Mouse (Mus musculus): Measurements from ENCODE around the gene Trim28. TPM values are rescaled to one million over a fixed set of nuclear protein-coding genes. Genes with fewer than 3 reads are reported as not detected.

The Trim28 gene
- polyA plus RNA-seq, 1 experiment from 2014 or later = 480 TPM

DNA sequence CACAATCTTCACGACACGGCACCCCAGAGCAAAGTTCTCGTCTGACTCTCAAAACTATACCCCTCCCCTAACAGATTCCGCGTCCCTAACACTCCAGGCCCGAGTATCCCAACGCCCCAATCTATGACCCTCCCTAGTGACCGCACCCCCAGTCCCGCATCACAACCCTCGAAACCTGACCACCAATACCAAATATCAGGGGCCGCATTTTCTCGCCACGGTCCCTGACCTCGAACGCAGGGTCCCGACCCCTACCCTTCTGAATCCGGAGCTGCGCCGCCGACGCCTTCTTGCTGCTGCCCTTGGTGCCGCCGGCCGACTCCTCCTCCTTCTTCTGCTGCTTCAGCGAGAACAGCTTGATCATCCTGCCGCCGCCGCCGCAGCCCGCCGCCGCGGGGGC lies 38.5 kb downstream of the Trim28 start:
- no peaks in the 10 kb centered on the region for H3K9me3 ChIP-seq
- no peak for ATAC-seq (ENCODE audit: insufficient number of reproducible peaks, insufficient read depth, low FRiP score, low TSS enrichment)
- peak overlapping the region; percentile 81 for H3K4me3 ChIP-seq
- peaks cover 30% of the 10 kb centered on the region for H3K36me3 ChIP-seq
- H3K4me1 ChIP-seq = peaks cover 33% of the 10 kb centered on the region
- peak overlapping the region; percentile 100 for H3K27ac ChIP-seq
- peak overlapping the region; percentile 92 for H3K9ac ChIP-seq
- peaks cover 20% of the 10 kb centered on the region for H3K27me3 ChIP-seq
- under 1% methylated on average over 32 of the region's 33 CpGs for WGBS
- H3K4me2 ChIP-seq (replicated peaks) = peak overlapping the region; percentile 90

DNA sequence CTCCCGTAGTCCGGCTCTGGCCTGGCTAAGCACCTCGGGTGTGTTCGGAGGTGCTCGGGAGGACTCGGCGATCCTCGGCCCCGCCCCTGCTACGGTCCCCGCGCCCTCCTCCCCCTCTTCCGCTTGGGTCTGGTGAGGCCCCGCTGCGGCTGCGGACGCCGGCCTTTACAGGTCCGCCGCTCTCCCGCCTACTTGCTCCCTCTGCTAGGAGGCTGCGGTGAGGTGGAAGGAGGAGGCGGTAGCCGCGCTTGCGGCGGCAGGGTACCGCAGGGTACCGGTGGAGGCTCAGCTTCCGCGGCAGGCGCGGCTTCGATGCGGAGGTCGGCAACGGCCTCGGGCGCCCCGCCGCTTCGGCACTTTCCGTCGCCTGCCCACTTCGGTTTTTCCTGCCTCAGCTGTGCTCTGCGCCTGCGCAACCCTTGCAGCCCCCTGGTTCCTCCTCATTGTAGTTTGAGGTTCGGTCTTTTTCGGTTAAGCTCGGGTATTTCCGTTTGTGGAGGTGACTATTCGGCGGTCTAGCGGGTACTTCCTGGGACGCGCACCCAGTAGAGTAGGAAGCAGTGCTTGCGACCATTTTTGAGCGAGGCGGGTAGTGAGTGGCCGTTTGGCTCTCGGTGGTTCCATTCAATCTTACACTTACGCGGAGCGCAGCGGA lies 39.1 kb downstream of the Trim28 start, which contains the start of gene Ube2m:
Gene Ube2m (minus strand): TSS at position 375 of the 655 bp plus-strand sequence.
- Histone ChIP-seq H3K4me2 (replicated peaks) (peak within 1 kb of the TSS; percentile 90), H3K27me3 (peaks cover 26% of the 10 kb centered on the region), H3K27ac (peak within 1 kb of the TSS; percentile 100), H3K9me3 (peaks cover 4% of the 10 kb centered on the region; the same call in 1 of the 2 replicates), H3K9ac (peak within 1 kb of the TSS; percentile 92), H3K4me1 (peaks cover 33% of the 10 kb centered on the region), H3K36me3 (peaks cover 23% of the 10 kb centered on the region), H3K4me3 (peak within 1 kb of the TSS; percentile 81)
- peak; percentile 85 for ATAC-seq (ENCODE audit: insufficient number of reproducible peaks, insufficient read depth, low FRiP score, low TSS enrichment)
- WGBS = under 1% methylated on average over 63 of the region's 65 CpGs

DNA sequence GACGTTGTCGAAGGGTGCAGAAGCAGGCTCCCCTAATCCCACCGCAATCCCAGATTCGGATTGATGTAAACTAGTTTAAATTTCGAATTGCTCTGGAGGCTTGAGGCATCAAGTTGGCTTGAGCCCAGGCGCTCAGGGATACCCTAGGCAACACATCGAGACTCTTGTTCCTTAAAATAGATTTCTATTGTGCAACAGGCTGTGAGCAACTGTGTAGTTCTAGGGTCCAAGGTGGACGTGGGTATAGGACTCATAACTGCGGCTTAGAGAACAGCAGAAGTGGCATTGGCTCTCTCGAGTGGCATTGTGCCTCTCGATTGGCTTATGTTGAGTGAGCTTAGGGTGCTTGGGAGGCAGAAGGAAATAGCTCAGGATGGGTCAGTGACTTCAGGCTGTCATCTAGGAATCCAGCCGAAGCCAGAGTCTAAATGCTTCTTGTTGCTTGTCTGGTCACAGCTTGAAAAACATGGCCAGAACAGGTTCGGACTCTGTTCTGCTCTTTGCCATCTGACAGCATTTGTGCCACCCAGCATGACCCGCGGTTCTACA lies 39.8 kb downstream of the Trim28 start:
- 24% methylated on average over 15 of the region's 15 CpGs for WGBS
- Histone ChIP-seq H3K27ac (peak overlapping the region; percentile 100), H3K36me3 (peaks cover 18% of the 10 kb centered on the region), H3K4me3 (peak overlapping the region; percentile 81), H3K27me3 (peaks cover 33% of the 10 kb centered on the region), H3K4me2 (replicated peaks) (peak overlapping the region; percentile 90), H3K4me1 (peaks cover 33% of the 10 kb centered on the region), H3K9ac (peak overlapping the region; percentile 92), H3K9me3 (peaks cover 6% of the 10 kb centered on the region; the same call in 1 of the 2 replicates)
- no peak for ATAC-seq (ENCODE audit: insufficient number of reproducible peaks, insufficient read depth, low FRiP score, low TSS enrichment)

DNA sequence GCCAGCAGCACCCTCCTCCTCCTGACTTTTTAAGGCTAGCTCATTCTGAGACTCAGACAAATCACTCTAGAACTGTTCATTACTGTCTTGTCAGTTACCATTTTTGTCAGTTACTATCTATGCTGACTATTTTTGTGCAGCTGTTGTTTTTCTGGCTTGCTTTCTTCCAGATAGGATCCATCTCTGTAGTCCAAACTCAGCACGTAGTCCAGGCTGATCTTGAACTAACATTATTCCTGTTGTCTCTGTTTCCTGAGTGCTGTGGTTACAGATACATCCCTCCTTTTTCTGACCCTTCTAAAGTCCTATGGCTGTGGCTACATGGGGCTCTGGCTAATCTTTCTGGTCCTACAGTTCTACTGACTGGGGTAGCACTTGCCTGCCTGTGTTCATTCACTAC lies 40.3 kb downstream of the Trim28 start:
- Histone ChIP-seq H3K27ac (no peak overlapping the region), H3K4me2 (replicated peaks) (peak overlapping the region; percentile 90), H3K4me1 (peaks cover 32% of the 10 kb centered on the region), H3K9ac (peak overlapping the region; percentile 92), H3K4me3 (peak overlapping the region; percentile 81), H3K9me3 (peaks cover 6% of the 10 kb centered on the region; the same call in 1 of the 2 replicates), H3K27me3 (peaks cover 38% of the 10 kb centered on the region), H3K36me3 (peaks cover 18% of the 10 kb centered on the region)
- no peak for ATAC-seq (ENCODE audit: insufficient number of reproducible peaks, insufficient read depth, low FRiP score, low TSS enrichment)
- WGBS = 94% methylated on average over 1 of the region's 1 CpGs

DNA sequence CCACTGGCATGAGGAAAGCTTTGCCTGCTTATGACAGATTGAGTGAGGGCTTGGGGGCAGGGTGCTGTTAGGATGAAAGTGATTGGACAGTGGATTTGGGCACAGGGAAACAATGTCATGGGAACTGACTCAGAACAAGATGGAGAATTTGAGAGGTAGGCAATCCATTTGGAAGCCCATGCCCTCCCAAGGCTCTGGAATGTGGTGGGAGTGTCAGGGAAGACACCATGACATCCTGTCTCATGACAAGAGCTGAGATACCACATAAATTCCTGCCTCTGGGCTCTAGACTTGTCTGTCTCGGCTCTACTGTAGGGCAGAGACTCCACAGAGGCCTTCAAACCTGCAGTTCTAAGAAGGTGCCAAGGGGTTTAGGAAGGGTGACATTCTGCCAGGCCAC lies 42.3 kb downstream of the Trim28 start:
- Histone ChIP-seq H3K4me3 (no peak overlapping the region), H3K27me3 (peaks cover 50% of the 10 kb centered on the region), H3K36me3 (peaks cover 2% of the 10 kb centered on the region), H3K27ac (no peak overlapping the region), H3K4me2 (replicated peaks) (no peak overlapping the region), H3K4me1 (peaks cover 23% of the 10 kb centered on the region; the same call in 1 of the 2 replicates), H3K9ac (no peak overlapping the region), H3K9me3 (peaks cover 6% of the 10 kb centered on the region; the same call in 1 of the 2 replicates)
- ATAC-seq (ENCODE audit: insufficient number of reproducible peaks, insufficient read depth, low FRiP score, low TSS enrichment) = no peak
- 67% methylated on average over 1 of the region's 1 CpGs for WGBS

DNA sequence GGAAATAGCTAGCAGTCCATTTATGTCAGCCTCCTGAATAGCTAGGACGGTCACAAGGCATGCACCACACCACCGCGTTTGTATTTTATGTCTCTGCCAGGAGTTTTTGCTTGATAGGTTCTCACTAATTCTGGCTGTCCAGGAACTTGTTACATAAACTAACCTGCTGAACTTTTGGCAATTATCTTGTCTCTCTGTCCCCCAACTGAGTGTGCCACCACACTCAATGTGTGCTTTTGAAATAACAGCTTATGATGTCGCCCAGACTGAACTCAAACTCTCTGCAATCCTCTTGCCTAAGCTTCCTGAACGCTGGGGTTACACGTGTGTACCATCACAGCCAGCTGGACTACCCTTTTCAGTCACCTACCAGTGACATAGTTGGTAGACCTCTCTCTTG lies 43.6 kb downstream of the Trim28 start:
- Histone ChIP-seq H3K27ac (no peak overlapping the region), H3K9me3 (peaks cover 6% of the 10 kb centered on the region; the same call in 1 of the 2 replicates), H3K27me3 (peaks cover 50% of the 10 kb centered on the region), H3K4me2 (replicated peaks) (no peak overlapping the region), H3K9ac (no peak overlapping the region), H3K36me3 (no peaks in the 10 kb centered on the region), H3K4me3 (no peak overlapping the region), H3K4me1 (peaks cover 17% of the 10 kb centered on the region; the same call in 1 of the 2 replicates)
- no peak for ATAC-seq (ENCODE audit: insufficient number of reproducible peaks, insufficient read depth, low FRiP score, low TSS enrichment)
- WGBS = 72% methylated on average over 6 of the region's 6 CpGs

DNA sequence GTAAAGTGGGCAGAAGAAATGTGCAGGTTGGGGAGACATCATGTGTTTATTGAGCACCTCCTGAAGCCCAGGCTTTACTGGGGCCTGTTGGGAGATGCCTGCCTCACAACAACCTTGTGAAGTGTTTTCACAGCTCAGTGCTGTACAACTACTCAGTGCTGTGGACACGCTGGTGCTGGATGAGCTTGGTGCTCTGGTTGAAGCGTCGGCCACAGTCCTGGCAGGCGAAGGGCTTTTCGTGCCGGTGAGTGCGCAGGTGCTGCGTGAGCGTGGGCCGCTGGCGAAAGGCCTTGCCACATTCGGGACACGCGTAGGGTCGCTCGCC lies 44.2 kb downstream of the Trim28 start:
- Histone ChIP-seq H3K9me3 (peaks cover 6% of the 10 kb centered on the region; the same call in 1 of the 2 replicates), H3K4me3 (peak overlapping the region; percentile 49), H3K9ac (0 out of 2 replicates have a peak overlapping the region, but pooled peaks have one; percentile 61), H3K27ac (no peak overlapping the region), H3K4me2 (replicated peaks) (peak overlapping the region; percentile 83), H3K27me3 (peaks cover 50% of the 10 kb centered on the region), H3K4me1 (peaks cover 17% of the 10 kb centered on the region; the same call in 1 of the 2 replicates), H3K36me3 (no peaks in the 10 kb centered on the region)
- ATAC-seq (ENCODE audit: insufficient number of reproducible peaks, insufficient read depth, low FRiP score, low TSS enrichment) = no peak
- 44% methylated on average over 16 of the region's 16 CpGs for WGBS

DNA sequence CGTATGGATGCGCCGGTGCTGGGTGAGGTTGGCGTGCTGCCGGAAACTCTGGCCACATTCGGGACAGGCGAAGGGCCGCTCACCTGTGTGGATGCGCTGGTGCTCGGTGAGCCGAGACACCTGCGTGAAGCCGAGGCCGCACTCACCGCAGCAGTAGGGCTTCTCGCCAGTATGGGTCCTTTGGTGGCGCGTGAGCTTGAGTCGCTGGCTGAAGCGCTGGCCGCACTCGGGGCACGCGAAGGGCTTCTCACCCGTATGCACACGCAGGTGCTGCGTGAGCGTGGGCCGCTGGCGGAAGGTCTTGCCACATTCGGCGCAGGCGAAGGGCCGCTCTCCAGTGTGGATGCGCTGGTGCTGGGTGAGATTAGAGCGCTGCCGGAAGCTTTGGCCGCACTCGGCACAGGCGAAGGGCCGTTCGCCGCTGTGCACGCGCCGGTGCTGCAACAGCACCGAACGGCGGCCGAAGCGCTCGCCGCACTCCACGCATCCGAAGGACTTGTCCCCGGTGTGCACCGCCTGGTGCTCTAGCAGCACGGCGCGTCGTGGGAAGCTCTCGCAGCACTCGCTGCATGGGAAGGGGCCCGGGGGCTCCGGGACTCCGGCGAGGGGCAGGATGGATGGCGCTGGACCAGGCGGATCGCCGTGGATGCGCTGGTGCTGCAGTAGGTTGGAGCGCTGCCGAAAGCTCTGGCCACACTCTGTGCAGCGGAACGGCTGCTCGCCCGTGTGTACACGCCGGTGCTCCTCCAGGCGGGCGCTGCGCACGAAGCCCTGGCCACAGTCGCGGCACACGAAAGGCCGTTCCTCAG lies 44.7 kb downstream of the Trim28 start:
- Histone ChIP-seq H3K4me1 (peaks cover 16% of the 10 kb centered on the region; the same call in 1 of the 2 replicates), H3K36me3 (no peaks in the 10 kb centered on the region), H3K9ac (peak overlapping the region; percentile 61), H3K27me3 (peaks cover 50% of the 10 kb centered on the region), H3K27ac (no peak overlapping the region), H3K4me3 (peak overlapping the region; percentile 49), H3K4me2 (replicated peaks) (peak overlapping the region; percentile 83), H3K9me3 (peaks cover 6% of the 10 kb centered on the region; the same call in 1 of the 2 replicates)
- 3% methylated on average over 88 of the region's 88 CpGs for WGBS
- ATAC-seq (ENCODE audit: insufficient number of reproducible peaks, insufficient read depth, low FRiP score, low TSS enrichment) = 0 out of 2 replicates have a peak, but pooled peaks have one; percentile 24

DNA sequence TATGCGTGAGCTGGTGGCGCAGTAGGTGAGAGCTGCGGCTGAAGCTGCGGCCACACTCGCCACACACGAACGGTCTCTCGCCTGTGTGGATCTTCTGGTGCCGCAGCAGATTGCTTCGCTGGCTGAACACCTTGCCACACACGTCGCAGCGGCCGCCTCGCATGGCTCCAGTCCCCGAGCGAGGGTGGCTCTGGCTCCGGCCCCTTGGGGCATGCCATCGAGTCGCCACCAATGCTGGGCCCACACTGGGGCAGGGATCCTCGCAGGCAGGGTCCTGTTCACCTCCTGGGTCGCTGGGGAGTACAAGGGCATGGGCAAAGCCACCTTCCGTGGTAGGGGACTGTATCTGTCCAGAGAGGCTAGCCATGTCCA lies 45.3 kb downstream of the Trim28 start:
- peaks cover 6% of the 10 kb centered on the region; the same call in 1 of the 2 replicates for H3K9me3 ChIP-seq
- H3K9ac ChIP-seq = peak overlapping the region; percentile 61
- H3K4me1 ChIP-seq = peaks cover 11% of the 10 kb centered on the region; the same call in 1 of the 2 replicates
- peak overlapping the region; percentile 83 for H3K4me2 ChIP-seq (replicated peaks)
- peaks cover 50% of the 10 kb centered on the region for H3K27me3 ChIP-seq
- WGBS = 2% methylated on average over 23 of the region's 23 CpGs
- ATAC-seq (ENCODE audit: insufficient number of reproducible peaks, insufficient read depth, low FRiP score, low TSS enrichment) = 0 out of 2 replicates have a peak, but pooled peaks have one; percentile 16
- no peaks in the 10 kb centered on the region for H3K36me3 ChIP-seq
- H3K27ac ChIP-seq = no peak overlapping the region
- peak overlapping the region; percentile 49 for H3K4me3 ChIP-seq

DNA sequence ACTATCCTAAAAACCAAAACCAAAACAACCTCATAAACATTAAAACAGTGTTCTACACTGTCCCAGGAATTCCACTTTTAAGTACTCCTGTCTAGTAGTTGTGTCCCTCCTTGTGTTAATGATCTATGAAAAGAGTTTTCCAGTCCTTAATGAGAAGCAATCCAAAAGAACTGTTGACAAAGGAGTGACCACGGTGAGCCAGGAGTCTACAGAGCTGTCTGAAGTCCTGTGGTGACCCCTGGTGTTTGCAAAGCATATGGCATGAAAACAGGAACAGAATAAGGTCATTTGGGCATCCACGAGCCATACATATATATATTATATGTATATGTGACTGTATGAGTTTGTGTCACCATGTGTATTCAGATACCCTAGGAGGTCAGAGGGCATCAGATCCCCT lies 47.2 kb downstream of the Trim28 start:
- no peak for ATAC-seq (ENCODE audit: insufficient number of reproducible peaks, insufficient read depth, low FRiP score, low TSS enrichment)
- 14% methylated on average over 2 of the region's 2 CpGs for WGBS
- no peak overlapping the region for H3K9ac ChIP-seq
- H3K27me3 ChIP-seq = peaks cover 44% of the 10 kb centered on the region
- H3K36me3 ChIP-seq = no peaks in the 10 kb centered on the region
- H3K4me1 ChIP-seq = peaks cover 11% of the 10 kb centered on the region; the same call in 1 of the 2 replicates
- no peak overlapping the region for H3K4me3 ChIP-seq
- no peak overlapping the region for H3K4me2 ChIP-seq (replicated peaks)
- H3K27ac ChIP-seq = no peak overlapping the region
- peaks cover 6% of the 10 kb centered on the region; the same call in 1 of the 2 replicates for H3K9me3 ChIP-seq

DNA sequence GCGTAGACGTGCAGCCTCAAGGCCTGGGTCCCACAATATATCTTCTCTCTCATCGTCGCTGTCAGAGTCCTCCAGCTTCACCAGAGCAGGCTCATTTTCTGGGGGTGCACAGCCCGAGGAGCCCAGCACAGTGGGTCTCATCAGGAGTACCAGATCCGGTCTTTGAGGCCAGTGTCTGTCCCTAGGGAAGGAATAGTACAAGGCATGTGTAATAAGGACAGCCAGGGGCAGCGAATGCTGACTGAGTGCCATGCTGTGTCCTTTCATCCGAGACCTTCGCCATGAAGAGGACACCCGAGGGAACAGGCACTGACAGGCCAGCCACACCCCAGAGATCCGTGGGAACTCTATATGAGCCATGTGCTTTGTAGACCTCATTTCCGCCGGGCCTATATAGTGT lies 54.1 kb downstream of the Trim28 start:
- Histone ChIP-seq H3K4me3 (no peak overlapping the region), H3K9ac (no peak overlapping the region), H3K36me3 (no peaks in the 10 kb centered on the region), H3K27ac (no peak overlapping the region), H3K27me3 (no peaks in the 10 kb centered on the region), H3K9me3 (no peaks in the 10 kb centered on the region), H3K4me1 (0 out of 2 replicates have a peak, but pooled peaks cover 5% of the 10 kb centered on the region), H3K4me2 (replicated peaks) (no peak overlapping the region)
- ATAC-seq (ENCODE audit: insufficient number of reproducible peaks, insufficient read depth, low FRiP score, low TSS enrichment) = no peak
- WGBS = 91% methylated on average over 13 of the region's 13 CpGs

All from embryonic facial prominence, embryonic 12.5 days (tissue).